In genomic region chr4:58253410-58253809, GRCm38 (mm10) we compare ENCODE assay signal across 8 mouse cellular contexts. TPM values are rescaled to one million over a fixed set of nuclear protein-coding genes. Genes with fewer than 3 reads are reported as not detected.
DNase-seq lines count a peak whose midpoint lies in the region; TF ChIP-seq lines count a peak whose summit lies in the region.
"Had no signal": no experiment of that assay in that cellular context is flagged by ENCODE, and none has a peak within 500 bp of the region (broad histone marks: within the 10 kb centered on the region; RNA-seq: fewer than 3 reads in every experiment).

No protein-coding gene starts in this region.

- H3K36me3 ChIP-seq in ES-E14 (ENCODE audit: control insufficient read depth, insufficient read depth, low read length, poor library complexity, severe bottlenecking) = no peaks in the 10 kb centered on the region

- in situ Hi-C loops in ES-E14 (cut with MboI; ENCODE audit: low sequenced_read_pairs in 2 of 2, unreplicated experiment in 2 of 2) = loop anchor here in 1 of 2 experiments (10.0 kb wide), 1 partner anchor 349 kb away; no protein-coding TSS in a partner anchor

- no peak overlapping the region for H3K9ac ChIP-seq in ES-E14 (ENCODE audit: insufficient read depth, low read depth, low read length, poor library complexity, severe bottlenecking)

- intact Hi-C loops in left cerebral cortex, adult 2 months (cut with DNase I) = loop anchor here (1.0 to 10.0 kb wide), 3 partner anchors 171 to 349 kb away; no protein-coding TSS in a partner anchor
- intact Hi-C loops in left cerebral cortex, postnatal 36 days (cut with DNase I) = loop anchor here (2.0 kb wide), 1 partner anchor 171 kb away; no protein-coding TSS in a partner anchor
- intact Hi-C loops in left cerebral cortex, postnatal 25 days (cut with DNase I) = loop anchor here (1.0 to 10.0 kb wide), 2 partner anchors 171 to 349 kb away; no protein-coding TSS in a partner anchor

- H3K4me1 ChIP-seq in ES-E14 (ENCODE audit: control insufficient read depth in 2 of 2, insufficient read depth in 2 of 2, low read length in 2 of 2, poor library complexity in 1 of 2) = no peaks in the 10 kb centered on the region
- H3K4me1 ChIP-seq: megakaryocyte, embryonic 14.5 days had no signal

- no peak overlapping the region for H3K4me3 ChIP-seq in left cerebral cortex, adult 2 months
- H3K4me3 ChIP-seq in ES-E14 (ENCODE audit: insufficient read depth in 1 of 2, low read depth in 1 of 2, low read length in 2 of 2, poor library complexity in 1 of 2, severe bottlenecking in 1 of 2) = no peak overlapping the region
- H3K4me3 ChIP-seq: megakaryocyte, embryonic 14.5 days had no signal

- no peaks in the 10 kb centered on the region for H3K9me3 ChIP-seq in ES-E14 (ENCODE audit: control insufficient read depth, insufficient read depth, low read depth, low read length)
- H3K9me3 ChIP-seq: megakaryocyte, embryonic 14.5 days had no signal

- TF ChIP-seq CTCF in left cerebral cortex, adult 2 months (IDR thresholded peaks at IDR 0.05) = peak; percentile 57

- H3K27ac ChIP-seq in left cerebral cortex, adult 2 months = no peak overlapping the region
- no peak overlapping the region for H3K27ac ChIP-seq in ES-E14 (ENCODE audit: insufficient read depth, low read depth, low read length, poor library complexity, severe bottlenecking)

- peak; percentile 18 to 35 for DNase-seq in left cerebral cortex, adult 2 months (ENCODE audit: extremely low spot score in 1 of 2, low spot score in 2 of 2)
- no peak for DNase-seq in left cerebral cortex, postnatal 36 days (ENCODE audit: low spot score in 2 of 2)
- DNase-seq in ES-E14 (ENCODE audit: low read depth, low spot score) (peak; percentile 44), adipocyte (ENCODE audit: low spot score) (peak; percentile 86)
- DNase-seq in embryo, embryonic 11 days = peak; percentile 80
- peak; percentile 27 to 58 for DNase-seq in left cerebral cortex, postnatal 25 days (ENCODE audit: low spot score in 2 of 2)
- DNase-seq in thymus, postnatal 14 days = peak; percentile 25

TF ChIP-seq in ES-E14, 5 proteins besides CTCF, POLR2A, EP300 and RAD21:
- TF ChIP-seq CHD2 (IDR thresholded peaks at IDR 0.05; ENCODE audit: low read depth, low read length) (no peak), ZC3H11A (IDR thresholded peaks at IDR 0.05; ENCODE audit: borderline replicate concordance, low read depth, low read length) (peak; percentile 50; the same call in 1 of the 2 replicates)

RNA-seq across cellular contexts. Expression of gene Musk, which starts 32.4 kb away (rescaled TPM):
- total RNA-seq in left cerebral cortex, adult 2 months (2021) = 1 to 10 TPM; 1.5 to 1.7 TPM
- 1 to 10 TPM; 2.4 to 2.9 TPM for total RNA-seq in left cerebral cortex, postnatal 36 days (2021)
- not detected in 2 replicates for total RNA-seq in ES-E14 (2012; rRNA removed)
- 1 to 10 TPM; 2.1 to 2.3 TPM for total RNA-seq in left cerebral cortex, postnatal 25 days (2021)

RNA-seq across cellular contexts. Expression of gene Svep1, which starts 46.8 kb away (rescaled TPM):
- total RNA-seq in left cerebral cortex, adult 2 months (2021) = 1 to 10 TPM in 1 of 2 experiments, under 1 TPM in 1; 0.77 to 1.0 TPM
- 1 to 10 TPM in 1 of 2 experiments, under 1 TPM in 1; 0.64 to 1.2 TPM for total RNA-seq in left cerebral cortex, postnatal 36 days (2021)
- 0.05 and 0.22 TPM in 2 replicates for total RNA-seq in ES-E14 (2012; rRNA removed)
- total RNA-seq in left cerebral cortex, postnatal 25 days (2021) = 1 to 10 TPM in 1 of 2 experiments, under 1 TPM in 1; 0.96 to 1.0 TPM

Comparison
In these comparisons a context has a peak if more than half of its experiments do, and no peak if none do; other contexts are left out.
1. DNase-seq: peak in left cerebral cortex, adult 2 months (2 of 2), ES-E14 (single experiment), adipocyte (single experiment), embryo, embryonic 11 days (single experiment), left cerebral cortex, postnatal 25 days (2 of 2) and thymus, postnatal 14 days (single experiment); none in left cerebral cortex, postnatal 36 days (0 of 2).